Mouse (Mus musculus) adrenal gland, postnatal 4 days (tissue): Measurements from ENCODE around the gene St3gal3. TPM values are rescaled to one million over a fixed set of nuclear protein-coding genes. Genes with fewer than 3 reads are reported as not detected.

Experiments used
- DNase-seq, 2 experiments: peaks; one replicate each; pipeline ENCODE4 v3.0.0; 2021 to 2022; ENCODE audit warnings: low spot score in 2 of 2, mixed read lengths in 2 of 2
- total RNA-seq, 2 experiments: library from RNA; stranded (reverse); gene quantifications; 2 replicates each; pipeline ENCODE4 v1.2.3; 2021

Gene St3gal3
- total RNA-seq, 2 experiments from 2014 or later, result 21.8 to 26.4 TPM

DNA sequence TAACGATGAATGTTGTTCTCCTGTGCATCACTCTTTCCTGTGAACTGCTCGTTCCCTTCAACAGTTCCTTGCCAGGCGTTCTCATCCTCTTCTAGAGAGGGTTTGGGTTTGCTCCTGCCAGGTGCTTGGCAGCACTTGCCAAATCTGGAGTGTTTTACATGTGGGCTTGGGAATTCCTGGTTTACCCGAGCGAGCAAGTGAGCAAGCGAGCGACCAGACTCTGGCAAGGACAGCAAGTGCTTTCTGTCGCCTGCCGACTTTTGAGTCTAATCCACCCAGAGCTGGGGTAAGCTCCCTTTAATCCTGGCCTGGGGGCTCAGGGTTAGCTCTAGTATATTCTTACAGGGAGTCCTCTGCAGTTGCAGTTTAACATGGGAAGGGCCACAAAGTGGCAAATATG, 105.7 kb downstream of the St3gal3 start:
- no peak for DNase-seq

DNA sequence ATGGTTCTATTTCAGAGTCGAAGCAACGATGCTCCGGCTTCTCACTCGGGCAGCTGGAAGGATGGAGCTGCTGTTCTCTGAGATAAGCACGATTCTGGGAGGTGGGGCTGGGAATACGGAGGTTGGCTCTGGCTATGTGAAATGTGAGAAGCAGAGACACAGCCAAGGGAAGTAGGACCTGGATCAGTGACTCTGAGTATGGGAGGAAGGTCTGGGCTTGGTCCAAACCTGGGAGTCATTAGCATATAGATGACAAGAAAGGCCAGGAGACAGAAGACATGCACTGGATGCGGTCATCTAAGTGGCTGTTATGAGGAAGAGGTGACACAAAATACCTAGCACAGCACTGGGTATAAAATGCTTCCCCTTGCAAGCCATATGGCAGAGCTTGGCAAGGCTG, 108.8 kb downstream of the St3gal3 start:
- DNase-seq, result no peak

DNA sequence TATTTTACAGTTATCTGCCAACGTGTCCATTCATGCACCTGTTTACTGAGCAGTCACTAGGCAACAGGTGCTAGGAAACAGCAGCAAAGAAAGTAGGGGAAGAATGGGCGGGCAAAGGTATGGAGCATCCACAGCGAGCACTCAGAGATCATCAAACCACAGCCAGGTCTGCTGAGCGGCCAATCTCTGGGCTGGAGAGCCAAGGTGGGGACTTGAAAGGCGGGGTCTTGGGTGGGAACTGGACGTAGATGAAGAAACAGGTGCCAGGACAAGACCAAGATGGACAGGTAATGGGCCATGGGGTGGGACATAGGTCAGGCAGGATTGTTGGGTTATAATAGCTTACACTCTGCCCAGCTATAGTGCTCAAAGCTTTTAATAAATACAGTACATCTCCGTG, 109.3 kb downstream of the St3gal3 start:
- no peak for DNase-seq

DNA sequence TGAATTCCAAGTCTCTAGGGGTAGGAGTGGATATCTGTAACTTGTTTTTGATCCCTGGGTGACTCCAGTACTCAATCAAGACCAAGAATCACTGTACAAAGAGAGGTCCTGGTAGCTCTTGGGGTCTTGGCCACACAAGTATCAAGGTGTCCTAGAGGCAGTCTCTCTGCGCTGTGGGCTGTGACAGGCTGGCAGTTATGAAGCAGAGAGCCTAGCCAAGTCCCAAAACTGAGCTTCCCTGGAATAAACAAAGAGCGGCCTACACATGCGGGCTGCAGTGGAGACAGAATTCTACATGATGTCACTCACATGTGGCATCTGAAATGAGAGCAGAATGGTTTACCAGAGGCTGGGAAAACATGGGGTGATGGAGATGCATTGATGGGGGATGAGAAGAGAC, 111.9 kb downstream of the St3gal3 start:
- DNase-seq, result no peak

DNA sequence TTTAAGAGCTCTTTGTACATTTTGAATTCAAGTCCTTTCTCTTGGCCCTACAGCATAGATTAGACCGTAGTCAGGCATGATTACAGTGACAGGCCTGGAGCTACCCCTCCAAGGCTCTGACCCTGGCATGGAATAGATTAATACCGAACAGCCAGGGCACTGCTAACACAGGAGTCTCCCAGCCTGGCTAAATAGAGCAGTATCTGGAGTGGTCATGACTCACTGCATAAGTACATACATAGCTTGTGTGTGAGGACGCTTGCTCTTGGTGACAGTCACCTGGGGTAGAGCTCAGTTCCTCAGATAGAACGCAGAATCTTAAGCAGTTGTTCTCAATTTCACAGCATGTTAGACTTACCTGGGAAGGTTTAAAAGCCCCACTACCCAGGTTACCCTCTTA, 112.3 kb downstream of the St3gal3 start:
- DNase-seq, result no peak

DNA sequence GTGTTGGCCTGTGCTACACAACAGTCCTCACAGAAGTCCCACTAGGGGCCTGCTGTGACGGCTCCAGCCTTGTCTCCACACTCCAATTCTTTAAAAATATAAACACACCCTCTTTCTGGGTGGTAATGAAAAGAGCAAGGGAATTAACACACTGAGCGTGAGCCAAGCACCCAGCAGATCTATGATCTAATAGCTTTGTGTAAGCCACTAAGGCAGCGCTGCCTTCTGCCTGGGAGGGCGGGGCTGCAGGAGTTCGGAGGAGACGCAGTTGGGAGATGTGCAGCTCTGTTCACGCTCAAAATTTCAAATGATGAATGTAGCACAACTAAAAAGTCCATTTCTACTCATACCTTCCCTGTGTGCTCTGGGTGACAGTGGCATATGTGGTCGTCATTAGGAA, 115.1 kb downstream of the St3gal3 start:
- DNase-seq, result no peak

GRCm38 (mm10) chr4:118019218-118019617, 115.5 kb downstream of the St3gal3 start:
- DNase-seq, result no peak

DNA sequence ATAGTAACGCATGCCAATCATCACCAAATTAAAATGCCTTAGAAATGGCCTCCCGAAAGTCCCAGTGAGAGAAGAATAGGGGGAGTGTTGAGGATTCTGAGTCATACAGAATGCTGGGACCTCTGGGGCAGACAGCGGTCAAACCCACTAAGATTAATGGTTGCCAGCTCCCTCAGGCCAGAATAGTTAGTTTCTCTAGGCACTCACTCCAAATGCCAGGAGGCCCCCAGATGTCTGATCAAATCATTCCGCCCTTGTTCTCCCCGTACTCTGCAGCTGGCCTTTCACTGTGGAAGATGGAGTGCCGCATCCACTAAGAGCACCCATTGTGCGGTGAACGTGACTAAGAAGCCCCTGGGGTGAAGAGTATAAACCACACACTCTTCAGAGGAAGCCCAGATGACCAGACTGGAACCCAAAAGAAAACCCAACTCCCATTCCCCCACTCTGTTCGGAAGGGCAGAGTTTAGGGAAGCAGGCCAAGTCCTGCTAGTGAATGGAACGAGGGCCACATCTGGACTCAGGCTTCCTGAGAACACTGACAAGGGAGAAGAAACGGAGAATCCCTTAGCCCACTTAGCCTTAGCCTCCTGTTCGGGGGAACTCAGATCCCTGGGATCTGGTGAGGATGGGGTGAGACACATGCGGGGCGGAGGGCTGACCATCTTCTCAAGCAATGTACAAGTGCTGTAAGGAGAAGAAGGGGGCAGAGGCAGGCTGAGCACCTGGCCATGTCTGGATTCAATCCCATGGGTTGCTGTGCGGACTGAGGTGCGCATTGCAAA, 117.5 kb downstream of the St3gal3 start:
- no peak for DNase-seq

GRCm38 (mm10) chr4:118016323-118016911, 118.3 kb downstream of the St3gal3 start:
- DNase-seq, result no peak

GRCm38 (mm10) chr4:118015636-118016035, 119.1 kb downstream of the St3gal3 start:
- DNase-seq, result no peak

DNA sequence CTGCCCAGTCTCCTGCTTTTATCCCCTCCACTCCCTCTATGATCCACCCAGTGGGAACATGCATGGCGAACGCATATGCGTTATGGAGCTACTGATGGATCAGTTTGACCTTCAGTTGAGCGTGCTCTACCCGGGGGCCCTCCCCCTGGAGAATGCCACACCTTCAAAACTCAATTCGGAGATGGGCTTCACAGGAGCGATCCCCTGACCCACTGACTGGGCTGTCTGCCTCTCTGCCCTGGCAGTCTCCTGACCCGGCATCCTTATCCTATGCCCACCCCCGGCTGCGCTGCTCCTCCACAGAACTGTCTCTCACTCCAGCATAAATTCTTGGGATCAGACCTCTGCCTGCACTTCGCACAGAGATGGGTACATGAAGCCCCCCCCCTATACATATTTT, 119.6 kb downstream of the St3gal3 start:
- DNase-seq, result no peak

DNA sequence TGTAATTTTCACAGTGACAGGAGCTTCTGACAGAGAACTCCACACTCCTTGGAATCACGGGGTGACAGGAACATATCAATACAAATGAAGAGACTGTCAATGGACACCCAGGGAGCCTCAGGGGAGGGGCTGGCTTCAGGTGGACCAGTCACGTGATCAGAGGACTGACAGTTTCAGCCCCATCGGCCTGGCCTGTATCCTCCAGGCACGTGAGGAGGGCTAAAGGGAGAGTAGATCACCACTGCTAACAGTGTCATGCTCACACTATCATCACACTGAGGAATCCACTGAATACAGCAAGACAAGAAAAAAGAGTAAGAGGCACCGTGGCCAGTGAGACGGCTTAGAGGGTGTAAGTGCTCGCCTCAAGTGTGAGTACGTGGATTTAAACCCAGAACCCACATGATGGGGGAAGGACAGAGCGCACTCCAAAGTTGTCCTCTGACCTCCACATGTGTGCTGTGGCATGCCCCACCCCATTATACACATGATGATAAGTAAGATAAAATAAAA, 124.0 kb downstream of the St3gal3 start:
- DNase-seq, result no peak

DNA sequence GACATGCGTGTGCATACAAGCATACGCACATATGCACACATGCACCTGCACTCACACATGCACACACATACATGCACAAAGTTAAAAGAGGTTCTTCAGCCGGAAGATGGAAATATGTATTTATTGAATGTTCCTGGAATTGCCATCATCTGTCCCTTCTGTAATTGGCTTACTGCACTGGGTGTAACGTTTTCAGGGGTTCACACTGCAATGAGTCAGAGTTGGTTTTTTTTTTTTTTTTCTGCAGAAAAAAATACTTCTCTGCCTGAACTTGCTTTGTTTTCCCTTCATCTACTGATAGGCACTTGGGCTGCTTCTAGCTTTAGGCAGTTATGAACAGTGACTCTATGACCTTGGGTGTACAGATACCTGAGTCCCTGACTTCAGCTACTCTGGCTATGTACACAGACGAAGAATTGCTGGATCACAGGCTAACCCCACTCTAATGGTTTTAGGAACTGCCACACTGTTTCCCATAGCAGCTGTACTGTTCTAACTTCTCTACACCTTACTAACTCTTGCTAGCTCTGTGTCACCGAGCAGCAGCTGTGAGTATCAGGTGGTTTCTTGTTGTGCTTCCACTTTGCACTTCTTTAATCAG, 126.2 kb downstream of the St3gal3 start:
- no peak for DNase-seq

- no peak for DNase-seq
Observed at GRCm38 (mm10) chr4:118001355-118001754, 133.4 kb downstream of the St3gal3 start.

GRCm38 (mm10) chr4:118000605-118001208, 134.0 kb downstream of the St3gal3 start:
- DNase-seq, result no peak

GRCm38 (mm10) chr4:117999951-118000350, 134.8 kb downstream of the St3gal3 start:
- no peak for DNase-seq

DNA sequence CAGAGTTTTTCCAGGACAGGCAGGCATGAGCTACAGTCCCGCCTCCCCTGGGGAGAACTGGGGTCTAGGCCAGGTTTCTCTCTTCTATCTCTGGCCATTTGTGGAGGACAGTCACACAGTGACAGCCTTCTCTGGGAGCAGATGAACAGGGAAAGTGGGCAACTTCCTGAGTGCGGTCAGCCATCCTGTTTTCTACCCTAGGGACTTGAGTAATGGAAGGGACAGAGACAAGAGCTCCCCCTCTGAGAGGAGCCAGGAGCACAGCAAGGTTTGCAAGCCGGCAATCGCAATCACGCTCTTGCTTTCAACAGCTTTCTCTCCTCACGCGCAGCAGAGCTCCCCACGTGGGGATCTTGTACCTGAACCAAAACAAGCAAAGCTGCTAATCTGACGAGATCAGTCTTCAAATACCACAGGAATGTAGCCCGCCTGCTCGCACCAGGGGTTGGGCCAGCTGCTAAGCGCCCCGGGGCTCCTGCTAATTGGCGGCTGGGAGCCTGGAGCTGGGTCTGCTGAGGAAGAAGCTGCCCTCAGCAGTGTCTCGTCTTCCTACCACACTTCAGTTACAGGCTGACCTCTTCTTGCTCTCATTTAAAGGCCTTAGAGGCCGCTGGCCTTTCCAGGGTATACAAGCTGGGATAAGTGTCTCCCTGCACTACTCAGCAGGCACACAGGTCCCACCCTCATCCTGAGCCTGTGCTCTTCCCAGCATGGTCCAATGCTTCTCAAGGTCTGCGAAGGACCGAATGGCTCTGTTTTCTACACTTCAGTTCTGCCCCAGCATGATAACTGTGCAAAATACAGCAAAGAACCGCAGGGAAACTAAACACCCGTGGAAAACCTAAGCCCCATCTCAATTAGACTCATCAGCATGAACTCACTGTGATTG, 137.1 kb downstream of the St3gal3 start:
- no peak for DNase-seq

DNA sequence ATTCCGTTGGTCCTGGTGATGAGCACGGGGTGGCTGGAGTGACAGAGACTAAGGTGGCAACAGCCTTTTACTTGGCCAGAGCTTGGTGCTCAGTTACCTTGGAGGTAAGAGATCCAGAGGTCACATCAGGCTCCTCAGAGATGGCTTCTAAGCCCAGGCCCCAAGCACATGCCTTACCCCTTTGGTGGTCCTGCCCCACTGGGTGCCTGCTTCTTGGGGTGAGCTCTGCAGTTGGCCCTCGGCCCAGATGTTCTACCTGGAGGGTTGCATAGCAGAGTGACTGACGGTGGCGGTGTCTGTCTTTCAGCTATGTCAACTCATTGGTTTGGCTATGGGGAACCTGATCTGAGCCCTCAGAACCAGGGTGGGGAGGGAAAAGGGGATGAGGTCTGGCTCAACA, 138.0 kb downstream of the St3gal3 start:
- no peak for DNase-seq

DNA sequence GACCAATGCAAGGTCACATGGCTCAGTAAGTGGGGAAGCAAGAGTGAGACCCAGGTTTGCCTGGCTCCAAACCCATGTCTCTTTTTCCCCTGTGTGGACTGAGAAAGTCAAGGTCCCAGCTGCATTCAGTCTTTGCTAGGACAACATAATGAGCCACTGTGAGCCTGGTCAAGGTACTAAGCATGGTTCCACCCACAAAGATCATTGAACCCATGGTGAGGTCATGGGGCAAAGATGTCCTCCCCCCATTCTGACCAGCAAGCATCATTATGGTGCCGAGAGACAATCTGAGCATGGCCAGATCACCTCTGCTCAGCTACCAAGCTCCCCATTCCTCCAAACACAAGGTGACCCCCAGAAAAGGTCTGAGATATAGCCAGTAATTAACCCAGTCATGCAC, 139.3 kb downstream of the St3gal3 start:
- no peak for DNase-seq

DNA sequence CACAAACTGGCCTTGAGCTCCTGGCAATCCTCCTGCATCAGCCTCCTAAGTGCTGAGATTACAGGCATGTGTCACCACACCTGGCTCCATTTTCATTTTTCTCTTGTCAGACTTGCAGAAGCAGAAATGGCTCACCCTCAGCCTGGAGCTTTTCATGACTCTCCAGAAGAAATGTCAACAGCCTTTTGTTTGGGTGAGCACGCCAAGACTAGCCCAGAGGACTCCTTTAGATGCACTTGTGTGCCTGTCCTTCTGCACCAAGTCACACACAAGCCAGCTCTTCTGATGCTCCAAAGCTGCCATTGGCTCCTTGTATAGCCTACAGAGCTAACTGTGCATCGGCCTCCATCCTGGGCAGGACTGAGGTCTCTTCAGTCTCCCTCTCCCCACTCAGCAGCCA, 141.3 kb downstream of the St3gal3 start:
- no peak for DNase-seq

- DNase-seq, result no peak
Observed at GRCm38 (mm10) chr4:117992872-117993271, 141.8 kb downstream of the St3gal3 start.
